Mouse (Mus musculus): ENCODE results near the gene Mmgt2. TPM values are rescaled to one million over a fixed set of nuclear protein-coding genes. Genes with fewer than 3 reads are reported as not detected.

The Mmgt2 gene
- polyA plus RNA-seq, 1 experiment from 2014 or later: 20.6 TPM

DNA sequence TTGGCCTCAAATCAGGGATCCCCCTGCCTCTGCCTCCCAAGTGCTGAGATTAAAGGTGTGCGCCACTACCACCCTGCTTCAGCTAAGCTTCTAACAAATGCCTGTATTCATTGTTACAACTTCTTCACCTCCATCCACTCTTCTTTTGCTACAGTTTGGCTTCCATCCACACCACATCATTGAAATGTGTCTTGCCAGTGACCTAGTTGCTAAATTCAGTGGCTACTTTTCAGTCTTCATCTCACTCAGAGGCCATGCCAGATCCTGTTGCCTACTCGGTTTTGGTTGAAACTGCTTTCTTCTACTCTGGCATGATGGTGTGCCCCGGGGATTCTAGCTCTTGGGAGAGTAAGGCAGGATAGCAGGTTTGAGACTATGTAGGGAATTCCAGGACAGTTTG is 3.1 kb downstream of the Mmgt2 start:
- Histone ChIP-seq H3K9ac (ENCODE audit: low read depth, low read length) (no peak overlapping the region), H3K27ac (ENCODE audit: low read length) (no peak overlapping the region), H3K9me3 (replicated peaks; ENCODE audit: control insufficient read depth, low read length, poor library complexity, severe bottlenecking) (no peaks in the 10 kb centered on the region), H3K4me1 (ENCODE audit: control insufficient read depth, insufficient read depth, low read length) (peaks cover 21% of the 10 kb centered on the region), H3K4me3 (ENCODE audit: low read depth, low read length) (no peak overlapping the region), H3K36me3 (ENCODE audit: control insufficient read depth, insufficient read depth, low read length) (no peaks in the 10 kb centered on the region), H3K4me2 (ENCODE audit: low read length) (no peak overlapping the region), H3K27me3 (ENCODE audit: control insufficient read depth, insufficient read depth, low read depth, low read length) (no peaks in the 10 kb centered on the region)
- WGBS: 92% methylated on average over 3 of the region's 3 CpGs
- no peak for ATAC-seq

DNA sequence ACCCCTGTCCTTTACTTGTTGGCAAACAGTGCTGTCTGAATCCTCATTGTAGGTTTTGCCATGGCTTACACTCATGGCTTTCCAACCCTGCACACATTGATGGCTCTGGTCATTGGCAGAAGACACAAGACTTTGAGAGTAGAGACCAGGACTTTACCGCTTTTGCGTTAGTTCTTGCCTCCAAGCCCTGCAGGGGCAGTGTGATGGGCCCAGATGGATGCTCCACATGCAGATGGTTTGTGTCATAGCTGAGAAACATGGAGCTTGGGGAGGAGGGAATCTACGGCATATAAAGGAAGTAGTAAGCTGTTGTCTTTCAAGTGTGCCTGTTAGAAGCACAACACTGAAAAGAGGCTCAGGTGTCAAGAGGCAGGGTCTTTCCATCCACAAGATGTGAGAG is 3.6 kb downstream of the Mmgt2 start:
- no peak overlapping the region for H3K4me3 ChIP-seq (ENCODE audit: low read depth, low read length)
- no peaks in the 10 kb centered on the region for H3K9me3 ChIP-seq (replicated peaks; ENCODE audit: control insufficient read depth, low read length, poor library complexity, severe bottlenecking)
- no peaks in the 10 kb centered on the region for H3K36me3 ChIP-seq (ENCODE audit: control insufficient read depth, insufficient read depth, low read length)
- no peaks in the 10 kb centered on the region for H3K27me3 ChIP-seq (ENCODE audit: control insufficient read depth, insufficient read depth, low read depth, low read length)
- no peak overlapping the region for H3K9ac ChIP-seq (ENCODE audit: low read depth, low read length)
- no peak overlapping the region for H3K4me2 ChIP-seq (ENCODE audit: low read length)
- no peak for ATAC-seq
- WGBS: 84% methylated on average over 3 of the region's 3 CpGs
- no peak overlapping the region for H3K27ac ChIP-seq (ENCODE audit: low read length)
- peaks cover 16% of the 10 kb centered on the region for H3K4me1 ChIP-seq (ENCODE audit: control insufficient read depth, insufficient read depth, low read length)

DNA sequence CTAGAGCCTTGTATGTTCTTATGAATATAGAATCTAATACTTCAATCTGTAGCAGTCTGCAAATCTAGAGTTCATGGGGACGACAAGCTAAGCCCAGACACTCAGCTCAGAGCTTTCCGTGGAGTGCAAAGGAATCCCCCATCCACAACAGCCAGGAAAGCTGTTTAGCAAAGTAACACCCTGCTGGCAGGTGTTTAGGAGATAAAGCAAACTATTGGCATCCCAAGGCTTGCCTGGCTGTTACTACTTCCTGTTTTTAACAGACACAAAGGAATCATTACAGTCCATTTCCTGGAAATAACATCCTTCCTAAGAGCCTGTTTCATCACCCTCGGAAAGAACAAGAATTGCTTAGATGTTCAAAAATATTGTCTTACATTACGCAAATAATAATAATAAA is 12.4 kb downstream of the Mmgt2 start:
- H3K27me3 ChIP-seq (ENCODE audit: control insufficient read depth, insufficient read depth, low read depth, low read length): no peaks in the 10 kb centered on the region

DNA sequence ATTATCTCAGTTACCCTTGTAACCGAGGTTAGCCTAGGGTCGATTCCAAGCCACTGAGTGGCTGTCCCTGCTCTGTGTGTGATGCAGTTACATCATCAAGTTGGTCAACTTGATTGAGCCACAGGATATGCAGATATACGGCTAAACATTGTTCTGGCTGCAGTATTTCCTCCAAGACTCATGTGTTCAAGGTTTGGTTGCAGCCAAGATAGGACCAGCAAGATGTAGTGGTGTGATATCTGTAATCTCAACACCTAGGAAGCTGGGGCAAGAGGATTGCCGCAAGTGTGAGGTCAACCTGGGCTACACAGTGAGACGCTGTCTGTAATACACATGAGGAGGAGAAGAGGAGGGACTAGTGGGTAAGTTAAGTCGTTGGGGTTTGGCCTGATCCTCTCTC is 15.8 kb downstream of the Mmgt2 start:
- 95% methylated on average over 6 of the region's 6 CpGs for WGBS
- H3K9me3 ChIP-seq (replicated peaks; ENCODE audit: control insufficient read depth, low read length, poor library complexity, severe bottlenecking): no peaks in the 10 kb centered on the region

More for the DNA sequence above, 12.4 kb downstream of the Mmgt2 start:
- Histone ChIP-seq H3K27ac (ENCODE audit: low read length) (no peak overlapping the region), H3K9ac (ENCODE audit: low read depth, low read length) (no peak overlapping the region), H3K4me3 (ENCODE audit: low read depth, low read length) (no peak overlapping the region), H3K4me1 (ENCODE audit: control insufficient read depth, insufficient read depth, low read length) (no peaks in the 10 kb centered on the region), H3K4me2 (ENCODE audit: low read length) (no peak overlapping the region), H3K9me3 (replicated peaks; ENCODE audit: control insufficient read depth, low read length, poor library complexity, severe bottlenecking) (no peaks in the 10 kb centered on the region), H3K36me3 (ENCODE audit: control insufficient read depth, insufficient read depth, low read length) (no peaks in the 10 kb centered on the region)
- 59% methylated on average over 4 of the region's 4 CpGs for WGBS
- ATAC-seq: no peak

DNA sequence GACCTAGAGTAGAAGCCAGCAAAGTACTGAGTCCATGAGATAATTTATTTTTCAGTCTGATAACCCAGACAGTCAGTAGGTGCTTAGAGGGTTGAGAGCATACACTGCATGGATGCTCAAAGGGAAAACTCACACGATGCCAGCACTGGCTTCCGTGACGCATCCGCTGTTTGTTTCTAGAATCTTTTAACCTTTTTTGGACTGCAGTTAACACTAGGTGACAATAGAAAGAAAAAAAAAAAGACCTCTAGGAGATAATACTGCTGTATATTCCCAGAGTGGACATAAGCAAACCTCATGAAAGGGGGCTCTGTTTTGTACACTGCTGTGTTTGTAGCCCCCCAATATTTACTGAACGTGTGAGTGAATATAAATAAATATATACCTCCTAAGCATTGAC is 20.5 kb downstream of the Mmgt2 start:
- 92% methylated on average over 5 of the region's 5 CpGs for WGBS
- no peaks in the 10 kb centered on the region for H3K9me3 ChIP-seq (replicated peaks; ENCODE audit: control insufficient read depth, low read length, poor library complexity, severe bottlenecking)
- H3K4me1 ChIP-seq (ENCODE audit: control insufficient read depth, insufficient read depth, low read length): no peaks in the 10 kb centered on the region
- H3K4me3 ChIP-seq (ENCODE audit: low read depth, low read length): no peak overlapping the region
- H3K36me3 ChIP-seq (ENCODE audit: control insufficient read depth, insufficient read depth, low read length): no peaks in the 10 kb centered on the region
- no peak for ATAC-seq
- H3K27me3 ChIP-seq (ENCODE audit: control insufficient read depth, insufficient read depth, low read depth, low read length): no peaks in the 10 kb centered on the region
- no peak overlapping the region for H3K27ac ChIP-seq (ENCODE audit: low read length)
- H3K9ac ChIP-seq (ENCODE audit: low read depth, low read length): no peak overlapping the region
- H3K4me2 ChIP-seq (ENCODE audit: low read length): no peak overlapping the region

More for the DNA sequence above, 15.8 kb downstream of the Mmgt2 start:
- Histone ChIP-seq H3K36me3 (ENCODE audit: control insufficient read depth, insufficient read depth, low read length) (no peaks in the 10 kb centered on the region), H3K4me2 (ENCODE audit: low read length) (no peak overlapping the region), H3K9ac (ENCODE audit: low read depth, low read length) (no peak overlapping the region), H3K27me3 (ENCODE audit: control insufficient read depth, insufficient read depth, low read depth, low read length) (no peaks in the 10 kb centered on the region), H3K4me1 (ENCODE audit: control insufficient read depth, insufficient read depth, low read length) (no peaks in the 10 kb centered on the region), H3K4me3 (ENCODE audit: low read depth, low read length) (no peak overlapping the region), H3K27ac (ENCODE audit: low read length) (no peak overlapping the region)
- no peak for ATAC-seq

DNA sequence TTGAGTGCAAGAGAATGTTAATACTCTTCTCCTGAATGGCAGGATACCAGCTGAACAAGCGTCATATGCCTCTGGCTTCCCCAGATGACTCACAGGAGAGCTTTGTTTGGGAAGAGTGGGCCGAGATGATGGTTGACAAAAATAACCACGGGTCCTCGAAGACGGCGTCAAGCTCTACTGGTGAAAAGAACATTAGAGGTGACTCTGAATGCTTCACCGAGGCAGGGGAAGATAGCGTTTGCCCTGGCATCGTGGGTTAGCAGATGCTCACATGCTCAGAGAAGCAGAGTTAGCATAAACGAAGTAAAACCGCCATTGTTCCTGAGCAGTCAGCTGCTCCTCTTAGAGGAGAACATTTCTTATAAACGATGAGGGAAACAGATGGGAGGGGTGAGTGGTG is 21.0 kb downstream of the Mmgt2 start:
- no peak overlapping the region for H3K27ac ChIP-seq (ENCODE audit: low read length)
- no peak overlapping the region for H3K9ac ChIP-seq (ENCODE audit: low read depth, low read length)
- no peak for ATAC-seq
- no peaks in the 10 kb centered on the region for H3K36me3 ChIP-seq (ENCODE audit: control insufficient read depth, insufficient read depth, low read length)
- no peaks in the 10 kb centered on the region for H3K4me1 ChIP-seq (ENCODE audit: control insufficient read depth, insufficient read depth, low read length)
- no peak overlapping the region for H3K4me3 ChIP-seq (ENCODE audit: low read depth, low read length)
- H3K27me3 ChIP-seq (ENCODE audit: control insufficient read depth, insufficient read depth, low read depth, low read length): no peaks in the 10 kb centered on the region
- H3K9me3 ChIP-seq (replicated peaks; ENCODE audit: control insufficient read depth, low read length, poor library complexity, severe bottlenecking): no peaks in the 10 kb centered on the region
- H3K4me2 ChIP-seq (ENCODE audit: low read length): no peak overlapping the region
- 54% methylated on average over 12 of the region's 12 CpGs for WGBS

DNA sequence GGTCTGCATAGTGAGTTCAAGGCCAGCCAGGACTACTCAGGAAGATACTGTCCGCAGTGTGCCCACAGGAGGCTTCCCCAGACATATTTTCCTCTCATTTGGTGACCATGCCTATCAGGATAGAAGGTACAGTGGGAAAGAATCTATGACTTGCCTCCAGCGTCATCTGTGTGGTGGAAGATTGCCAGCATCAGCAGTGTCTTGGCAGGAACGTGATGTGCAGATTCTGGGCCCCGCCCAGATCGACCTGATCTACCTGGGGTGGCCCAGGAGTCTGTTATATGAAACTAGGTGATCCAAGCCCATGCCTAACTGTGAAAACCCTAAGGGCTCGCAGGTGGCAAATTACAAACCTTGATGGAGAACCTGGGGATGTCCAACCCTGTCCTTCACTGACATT is 21.5 kb downstream of the Mmgt2 start:
- ATAC-seq: no peak
- Histone ChIP-seq H3K9ac (ENCODE audit: low read depth, low read length) (no peak overlapping the region), H3K9me3 (replicated peaks; ENCODE audit: control insufficient read depth, low read length, poor library complexity, severe bottlenecking) (no peaks in the 10 kb centered on the region), H3K4me1 (ENCODE audit: control insufficient read depth, insufficient read depth, low read length) (no peaks in the 10 kb centered on the region), H3K4me2 (ENCODE audit: low read length) (no peak overlapping the region), H3K27ac (ENCODE audit: low read length) (no peak overlapping the region), H3K4me3 (ENCODE audit: low read depth, low read length) (no peak overlapping the region), H3K36me3 (ENCODE audit: control insufficient read depth, insufficient read depth, low read length) (no peaks in the 10 kb centered on the region), H3K27me3 (ENCODE audit: control insufficient read depth, insufficient read depth, low read depth, low read length) (no peaks in the 10 kb centered on the region)
- WGBS: 80% methylated on average over 6 of the region's 6 CpGs

DNA sequence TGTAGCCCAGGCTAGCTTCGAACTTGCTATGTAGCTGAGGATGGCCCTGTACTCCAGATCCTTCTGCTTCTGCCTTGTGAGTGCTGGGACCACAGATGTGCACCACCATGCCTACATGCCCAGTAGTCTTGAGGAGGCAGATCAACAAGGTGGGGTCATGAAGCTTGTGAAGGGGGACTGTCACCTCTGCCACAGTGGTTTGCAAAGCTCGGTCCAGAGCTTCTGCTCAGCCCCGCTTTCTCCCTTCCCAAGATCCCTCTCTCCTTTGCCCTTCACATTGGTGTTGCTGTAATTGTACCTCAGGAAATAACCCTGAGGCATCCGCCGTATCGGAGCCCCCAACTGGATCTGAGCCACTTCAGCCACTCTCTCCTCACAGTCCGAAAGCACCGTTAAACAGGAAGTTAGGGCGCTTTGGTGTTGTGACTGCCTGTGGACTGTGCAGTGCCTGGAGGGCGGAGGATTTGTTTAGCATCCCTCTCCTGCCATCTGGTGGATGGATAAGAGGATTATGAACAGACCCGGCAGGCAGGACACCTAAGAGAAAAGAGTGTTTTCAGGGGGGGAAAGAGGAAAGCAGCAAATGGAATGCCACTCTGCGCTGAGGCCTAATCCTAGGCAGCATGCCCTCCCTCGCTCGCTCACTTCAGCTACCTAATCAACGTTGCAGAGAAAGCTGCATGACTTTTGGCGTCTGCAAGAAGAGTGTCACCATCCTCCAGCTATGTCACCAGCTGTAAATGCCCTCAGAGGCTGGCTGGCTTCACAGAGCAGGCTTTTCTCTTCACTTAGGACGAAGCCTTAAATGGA is 27.2 kb downstream of the Mmgt2 start:
- H3K27ac ChIP-seq (ENCODE audit: low read length): no peak overlapping the region
- H3K36me3 ChIP-seq (ENCODE audit: control insufficient read depth, insufficient read depth, low read length): no peaks in the 10 kb centered on the region
- no peak overlapping the region for H3K4me3 ChIP-seq (ENCODE audit: low read depth, low read length)
- H3K9ac ChIP-seq (ENCODE audit: low read depth, low read length): no peak overlapping the region; the same call in 1 of the 2 replicates
- 15% methylated on average over 17 of the region's 17 CpGs for WGBS
- no peaks in the 10 kb centered on the region for H3K27me3 ChIP-seq (ENCODE audit: control insufficient read depth, insufficient read depth, low read depth, low read length)
- H3K4me1 ChIP-seq (ENCODE audit: control insufficient read depth, insufficient read depth, low read length): peaks cover 4% of the 10 kb centered on the region; the same call in 1 of the 2 replicates
- H3K9me3 ChIP-seq (replicated peaks; ENCODE audit: control insufficient read depth, low read length, poor library complexity, severe bottlenecking): no peaks in the 10 kb centered on the region
- peak; percentile 94 for ATAC-seq
- peak overlapping the region; percentile 48 for H3K4me2 ChIP-seq (ENCODE audit: low read length)

DNA sequence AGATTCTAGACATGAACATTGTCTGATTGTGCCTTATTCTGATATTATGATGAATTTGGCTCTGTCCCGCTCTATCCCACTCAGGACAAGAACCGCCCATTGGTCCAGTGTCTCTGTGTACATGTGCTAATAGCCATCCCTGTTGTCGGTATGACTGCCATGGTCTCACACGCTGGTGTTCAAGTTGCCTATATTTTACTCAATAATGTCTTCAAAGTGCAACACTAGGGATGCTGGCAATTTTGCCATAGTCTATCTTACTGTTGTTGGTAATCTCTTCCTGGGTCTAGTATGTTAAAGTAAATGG is 27.8 kb downstream of the Mmgt2 start:
- no peak for ATAC-seq
- Histone ChIP-seq H3K27ac (ENCODE audit: low read length) (no peak overlapping the region), H3K4me2 (ENCODE audit: low read length) (no peak overlapping the region), H3K27me3 (ENCODE audit: control insufficient read depth, insufficient read depth, low read depth, low read length) (no peaks in the 10 kb centered on the region), H3K9me3 (replicated peaks; ENCODE audit: control insufficient read depth, low read length, poor library complexity, severe bottlenecking) (no peaks in the 10 kb centered on the region), H3K4me3 (ENCODE audit: low read depth, low read length) (no peak overlapping the region), H3K9ac (ENCODE audit: low read depth, low read length) (no peak overlapping the region), H3K4me1 (ENCODE audit: control insufficient read depth, insufficient read depth, low read length) (peaks cover 4% of the 10 kb centered on the region; the same call in 1 of the 2 replicates), H3K36me3 (ENCODE audit: control insufficient read depth, insufficient read depth, low read length) (no peaks in the 10 kb centered on the region)
- WGBS: 86% methylated on average over 4 of the region's 4 CpGs

Data from midbrain, embryonic 16.5 days (tissue).